Mouse (Mus musculus) testis, adult 2 months (tissue): Measurements from ENCODE around the gene Tle1.

Experiments
- CTCF ChIP-seq: fragments of 200-500 bp; IDR thresholded peaks from 2 replicates; pipeline ENCODE4 v1.5.1; 2012; ENCODE audit warnings: low read depth, mild to moderate bottlenecking, inconsistent platforms, low read length, moderate library complexity; ENCODE audit not compliant: control insufficient read depth, insufficient read depth, insufficient replicate concordance
- POLR2A ChIP-seq: fragments of 200-500 bp; IDR thresholded peaks from 2 replicates; pipeline ENCODE4 v1.6.1; 2012; ENCODE audit warnings: low read depth, mild to moderate bottlenecking, inconsistent platforms, low read length, moderate library complexity; ENCODE audit not compliant: control insufficient read depth

DNA sequence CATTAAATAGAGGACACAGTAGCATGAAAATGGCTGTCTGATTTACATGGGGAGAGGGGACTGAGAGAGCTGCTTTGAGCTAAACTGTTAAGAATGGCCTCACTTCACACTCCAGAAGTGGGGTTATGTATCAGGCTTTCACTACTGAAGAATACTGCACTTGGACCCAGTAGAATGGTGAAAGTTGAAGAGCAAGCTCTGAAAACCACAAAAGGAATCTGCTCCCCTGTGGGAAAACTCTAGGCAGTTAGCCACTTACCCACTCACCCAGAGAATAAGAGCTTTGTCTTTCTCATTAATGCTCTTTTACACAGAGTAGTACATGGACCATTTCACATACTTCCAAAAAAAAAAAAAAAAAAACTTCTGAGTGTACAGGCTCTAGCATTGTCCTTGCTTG lies 95.0 kb downstream of the Tle1 start:
- no peak for TF ChIP-seq POLR2A
- no peak for TF ChIP-seq CTCF
